Comparison of ENCODE assay signal across 8 mouse cellular contexts in the genomic region with DNA sequence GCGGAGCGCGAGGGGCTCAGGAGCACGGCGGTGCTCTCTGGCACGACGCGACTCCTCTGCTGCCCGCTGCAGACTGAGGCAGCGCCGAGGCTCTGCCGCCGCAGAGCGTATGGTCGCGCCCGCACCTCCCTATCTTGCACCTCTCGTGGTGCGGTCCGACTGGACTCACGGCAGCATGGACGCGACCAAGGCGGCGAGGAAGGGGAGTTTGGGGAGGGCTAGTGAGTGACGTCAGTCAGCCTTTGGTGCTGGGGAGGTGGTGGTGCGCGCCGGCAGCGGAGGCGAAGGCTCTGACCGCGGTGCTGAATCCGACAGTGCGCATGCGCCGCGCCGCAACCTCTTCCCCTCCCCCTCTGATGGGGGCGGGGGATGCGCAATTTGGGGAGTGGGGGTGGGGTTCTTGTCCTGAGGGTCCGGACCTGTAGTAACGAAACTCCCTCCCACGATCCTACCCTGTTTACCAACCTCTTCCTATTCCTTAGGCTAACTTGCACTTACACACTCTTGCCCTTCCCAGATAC. TPM values are rescaled to one million over a fixed set of nuclear protein-coding genes. Genes with fewer than 3 reads are reported as not detected.
A peak's percentile ranks its signal among the peaks of the same experiment; 100 is the strongest.
DNase-seq lines count a peak whose midpoint lies in the region; ATAC-seq lines count a peak whose summit lies in the region.

TSS of gene Syn1 (minus strand) at position 161 of the 521 bp plus-strand sequence.

- H3K9me3 ChIP-seq in hindbrain, embryonic 13.5 days = no peaks in the 10 kb centered on the region

- H3K27me3 ChIP-seq in hindbrain, embryonic 13.5 days = no peaks in the 10 kb centered on the region

- peak within 1 kb of the TSS; percentile 63 for H3K4me2 ChIP-seq in hindbrain, embryonic 13.5 days

- H3K36me3 ChIP-seq in hindbrain, embryonic 13.5 days = peaks cover 3% of the 10 kb centered on the region; the same call in 1 of the 2 replicates

- H3K9ac ChIP-seq in hindbrain, embryonic 13.5 days = peak within 1 kb of the TSS; percentile 79

- 29% methylated on average over 33 of the region's 44 CpGs for WGBS in hindbrain, embryonic 13.5 days

- H3K27ac ChIP-seq in hindbrain, embryonic 13.5 days = peak within 1 kb of the TSS; percentile 86

- ATAC-seq in hindbrain, embryonic 13.5 days (ENCODE audit: low FRiP score) = peak; percentile 96

- peaks cover 15% of the 10 kb centered on the region for H3K4me1 ChIP-seq in hindbrain, embryonic 13.5 days (replicated peaks)

- peak; percentile 92 for DNase-seq in MN1 (ENCODE audit: low spot score)
- peak; percentile 92 for DNase-seq in cerebellum, adult 9-10 months
- DNase-seq in frontal cortex, postnatal 14 days (ENCODE audit: low spot score in 2 of 2) = peak; percentile 76 to 80
- DNase-seq in layer of hippocampus, postnatal 14 days (ENCODE audit: low spot score in 2 of 2) = peak; percentile 65 to 87
- DNase-seq in lung, postnatal 10 days = peak; percentile 87
- DNase-seq in ovary, postnatal 14 days (ENCODE audit: low spot score) = peak; percentile 48
- peak; percentile 44 to 53 for DNase-seq in thymus, postnatal 10 days (ENCODE audit: low spot score in 2 of 2)

- H3K4me3 ChIP-seq in hindbrain, embryonic 13.5 days = peak within 1 kb of the TSS; percentile 56

RNA-seq across cellular contexts. Expression of gene Syn1, which starts in this region (rescaled TPM):
- polyA plus RNA-seq in hindbrain, embryonic 13.5 days (2015; fragmentation: Nextera tagmentation; extraction: Ambion mirVana) = 39.9 and 41.3 TPM in 2 replicates
- total RNA-seq in layer of hippocampus, postnatal 14 days (2021) = 100 to 1,000 TPM; 552 to 553 TPM

Comparison
In these comparisons a context has a peak if more than half of its experiments do, and no peak if none do; other contexts are left out.
1. Peak in every context shown above with its lines: DNase-seq, ATAC-seq, H3K4me3 ChIP-seq and H3K27ac ChIP-seq.